Mouse (Mus musculus) embryonic fibroblast, embryonic 13.5 days (primary cell): ENCODE measurements around the gene Mtor. TPM values are rescaled to one million over a fixed set of nuclear protein-coding genes. Genes with fewer than 3 reads are reported as not detected.
A peak's percentile ranks its signal among the peaks of the same experiment; 100 is the strongest.

Experiments used
- H3K27ac ChIP-seq: 2 replicates; pipeline ENCODE4 v1.5.1; 2012; ENCODE audit warnings: low read length, control low read depth, inconsistent platforms; ENCODE audit not compliant: insufficient read depth
- H3K4me1 ChIP-seq: 2 replicates; pipeline ENCODE4 v1.6.1; 2011; ENCODE audit warnings: low read length; ENCODE audit not compliant: control insufficient read depth, insufficient read depth
- H3K4me3 ChIP-seq: 2 replicates; pipeline ENCODE4 v1.5.1; 2011; ENCODE audit warnings: mild to moderate bottlenecking, control low read depth, low read length; ENCODE audit not compliant: insufficient read depth
- CTCF ChIP-seq: IDR thresholded peaks from 2 replicates; pipeline ENCODE4 v1.5.1; 2011; ENCODE audit warnings: mild to moderate bottlenecking, control low read depth, low read length, moderate library complexity, borderline replicate concordance; ENCODE audit not compliant: insufficient read depth
- POLR2A ChIP-seq: IDR thresholded peaks from 2 replicates; pipeline ENCODE4 v1.6.1; 2011; ENCODE audit warnings: low read depth, mild to moderate bottlenecking, control low read depth, low read length, moderate library complexity
- polyA plus RNA-seq: library from polyadenylated mRNA; stranded (reverse); fragments of >200 nt; gene quantifications from 2 replicates; pipeline ENCODE4 v1.2.4, GENCODE M21; 2011; ENCODE audit warnings: low read depth; ENCODE audit not compliant: missing spikeins, insufficient read length

Mtor gene
- polyA plus RNA-seq, result 17.7 and 19.1 TPM in 2 replicates

DNA sequence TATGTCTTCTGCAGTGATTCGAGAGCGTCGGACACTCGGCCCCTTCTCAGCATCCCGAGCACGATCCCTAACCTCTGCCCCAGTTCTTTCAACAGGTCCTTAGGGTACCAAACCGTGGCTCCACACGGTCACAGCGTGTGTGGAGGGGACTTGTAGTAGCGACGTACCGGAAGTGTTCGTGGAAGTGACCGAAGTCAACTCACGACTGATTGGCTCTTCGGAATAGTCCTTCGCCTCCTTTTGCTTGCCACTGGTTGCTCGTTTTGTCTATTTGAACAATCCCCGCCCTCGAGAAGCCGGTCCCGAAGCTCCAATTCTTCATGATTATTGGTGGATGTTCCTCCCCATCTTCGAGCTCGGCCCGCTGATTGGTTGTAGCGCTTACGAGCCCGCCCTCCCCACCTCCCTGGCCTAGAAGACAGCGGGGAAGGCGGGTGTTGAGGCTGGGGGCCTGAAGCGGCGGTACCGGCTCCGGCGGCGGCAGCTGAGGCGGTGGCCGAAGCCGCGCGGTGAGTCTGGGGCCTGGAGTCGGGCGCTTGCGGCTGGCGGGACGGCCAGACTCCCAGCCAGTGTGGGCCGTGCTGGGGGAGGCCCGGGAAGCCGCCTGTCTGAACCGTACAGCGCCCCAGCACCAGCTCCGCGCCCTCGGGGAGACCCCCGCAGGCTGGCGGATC lies at the start of gene Mtor:
TSS of gene Mtor (plus strand) at position 433 of the 674 bp plus-strand sequence.
- peak; percentile 92 for TF ChIP-seq POLR2A
- no peak for TF ChIP-seq CTCF
- Histone ChIP-seq H3K4me3 (peak within 1 kb of the TSS; percentile 84), H3K4me1 (no peaks in the 10 kb centered on the region), H3K27ac (0 out of 2 replicates have a peak within 1 kb of the TSS, but pooled peaks have one; percentile 6)

DNA sequence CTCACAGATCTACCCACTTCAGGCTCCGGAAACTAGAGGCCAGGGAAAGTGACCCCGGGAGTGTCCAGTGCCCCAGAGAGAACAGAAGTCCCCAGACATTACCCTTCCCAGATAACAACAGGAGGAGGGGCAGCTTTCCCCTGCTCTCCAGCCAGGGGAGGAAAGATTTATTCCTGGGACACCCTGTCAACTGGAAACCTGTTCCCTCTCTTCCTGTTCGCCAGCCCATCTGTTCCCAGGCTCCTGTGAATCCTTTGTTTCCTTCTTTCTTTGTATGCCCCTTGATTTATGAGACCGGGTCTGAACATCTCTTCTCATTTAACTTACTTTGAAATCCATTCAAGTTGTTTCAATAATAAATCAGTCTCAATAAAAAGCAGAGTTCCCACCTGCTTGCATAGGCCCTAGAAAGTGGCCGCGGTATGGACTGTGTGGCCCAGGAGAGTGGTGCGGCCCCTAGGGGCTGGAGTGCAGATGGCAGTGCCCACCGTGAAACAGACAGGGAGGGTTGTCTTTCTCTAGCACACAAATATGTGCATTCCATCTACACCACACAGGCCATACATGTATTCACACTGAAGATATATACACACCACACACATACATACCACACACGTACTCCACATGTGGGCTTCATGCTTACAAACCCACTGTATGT lies 48.8 kb upstream of the Mtor start:
- Histone ChIP-seq H3K4me1 (no peaks in the 10 kb centered on the region), H3K4me3 (no peak overlapping the region), H3K27ac (no peak overlapping the region)
- TF ChIP-seq POLR2A (no peak), CTCF (no peak)

DNA sequence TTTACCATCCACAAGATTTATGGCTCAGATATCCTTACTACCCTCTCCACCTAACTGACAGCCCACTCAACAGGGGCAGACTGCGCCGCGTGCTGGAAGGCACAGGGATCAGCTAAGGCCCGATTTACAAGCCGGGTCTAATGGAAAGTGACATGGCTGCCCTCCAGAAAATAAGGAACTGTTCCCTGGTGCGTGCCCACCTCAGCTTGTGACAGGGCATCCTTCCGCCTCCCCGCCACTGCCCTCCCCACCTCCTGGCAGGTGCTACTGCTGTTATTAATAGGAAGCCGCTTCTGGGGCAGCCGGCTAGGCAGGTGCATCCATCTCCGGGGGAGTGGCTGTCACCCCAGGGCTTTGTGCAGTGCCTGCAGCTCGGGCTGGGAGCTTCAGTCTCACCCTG lies 45.0 kb upstream of the Mtor start:
- TF ChIP-seq CTCF (no peak), POLR2A (no peak)
- no peak overlapping the region for H3K4me3 ChIP-seq
- no peak overlapping the region for H3K27ac ChIP-seq
- H3K4me1 ChIP-seq, result no peaks in the 10 kb centered on the region; the same call in 1 of the 2 replicates

DNA sequence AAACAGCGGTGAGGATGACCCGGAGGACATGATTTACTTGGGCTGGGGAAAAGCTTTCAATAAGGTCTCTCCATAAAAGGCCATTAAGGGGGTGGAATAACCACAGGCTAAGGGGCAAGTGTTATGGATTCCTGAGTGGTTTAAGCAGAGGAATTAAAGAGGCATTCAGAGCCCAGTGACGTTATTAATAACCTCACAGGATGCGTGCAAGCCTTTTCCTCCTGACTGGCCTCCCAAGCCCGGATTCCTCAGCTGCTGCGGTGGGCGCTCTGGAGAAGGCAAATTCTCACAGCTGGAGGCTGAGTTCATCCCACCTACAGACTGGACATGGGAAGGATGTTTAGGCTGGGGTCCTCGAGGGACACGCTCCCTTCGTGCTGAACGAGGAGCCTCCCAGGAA lies 43.7 kb upstream of the Mtor start:
- TF ChIP-seq CTCF (no peak), POLR2A (no peak)
- no peaks in the 10 kb centered on the region; the same call in 1 of the 2 replicates for H3K4me1 ChIP-seq
- H3K27ac ChIP-seq, result no peak overlapping the region
- no peak overlapping the region for H3K4me3 ChIP-seq

DNA sequence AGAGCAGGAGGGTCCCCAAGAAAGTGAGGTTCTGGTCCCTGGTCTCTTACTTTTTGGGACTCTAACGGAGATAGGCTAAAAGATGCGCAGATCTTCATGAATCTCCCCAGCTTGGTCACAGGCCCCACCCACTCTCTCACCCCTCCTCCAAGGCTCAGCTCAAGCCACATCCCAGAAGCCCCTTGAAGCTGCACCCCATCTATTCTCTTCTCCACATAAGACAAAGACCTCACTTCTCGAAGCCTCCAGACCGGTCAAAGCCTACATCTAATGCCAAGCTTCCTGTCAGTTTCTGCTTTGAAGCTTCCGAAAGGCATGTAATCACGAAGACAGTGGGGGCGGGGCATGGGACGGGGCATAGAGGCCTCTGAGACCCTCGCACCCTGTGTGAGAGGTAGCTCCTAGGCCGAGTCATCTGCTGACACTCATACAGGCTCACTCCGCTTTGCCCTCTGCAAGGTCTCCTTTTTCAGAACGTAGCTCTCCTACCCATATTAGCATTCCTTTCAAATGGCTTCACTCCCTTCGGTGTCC lies 43.1 kb upstream of the Mtor start:
- Histone ChIP-seq H3K27ac (no peak overlapping the region), H3K4me1 (no peaks in the 10 kb centered on the region; the same call in 1 of the 2 replicates), H3K4me3 (no peak overlapping the region)
- TF ChIP-seq POLR2A, result no peak
- no peak for TF ChIP-seq CTCF

DNA sequence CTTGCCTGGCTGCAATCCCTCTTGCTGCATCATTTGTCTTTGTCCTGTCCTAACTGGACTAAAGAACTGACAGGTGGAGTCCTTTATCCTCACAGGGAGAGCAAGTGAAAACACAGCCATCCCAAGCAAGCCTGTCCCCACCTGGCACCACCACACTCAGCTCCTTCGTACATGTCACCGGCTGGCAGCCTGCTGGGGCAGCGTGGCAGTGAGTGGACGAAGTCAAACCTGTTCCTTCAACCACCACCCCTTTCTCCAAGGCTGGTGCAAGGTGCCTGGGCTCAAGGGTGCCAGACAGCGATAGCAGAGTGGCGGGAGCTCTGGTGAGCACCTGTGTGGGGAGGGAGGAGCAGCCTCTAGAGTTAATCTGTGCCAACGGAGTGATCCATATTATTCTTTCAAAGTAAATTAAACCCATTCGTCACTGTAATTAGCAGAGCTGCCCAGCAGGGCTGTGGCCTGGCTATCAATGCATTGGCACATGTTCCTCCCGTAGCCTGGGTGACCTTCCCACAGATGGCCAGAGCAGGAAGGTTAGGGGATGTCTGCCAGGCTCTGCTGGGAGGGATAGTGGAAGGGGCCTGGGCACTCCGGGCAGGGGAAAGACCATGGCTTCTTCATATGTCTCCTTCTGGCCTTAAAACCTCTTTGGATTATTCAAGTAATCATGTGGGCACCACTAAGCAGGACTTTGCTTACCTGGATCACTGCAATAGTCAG lies 40.0 kb upstream of the Mtor start:
- TF ChIP-seq CTCF (no peak), POLR2A (no peak)
- Histone ChIP-seq H3K4me3 (no peak overlapping the region), H3K27ac (no peak overlapping the region), H3K4me1 (no peaks in the 10 kb centered on the region; the same call in 1 of the 2 replicates)

DNA sequence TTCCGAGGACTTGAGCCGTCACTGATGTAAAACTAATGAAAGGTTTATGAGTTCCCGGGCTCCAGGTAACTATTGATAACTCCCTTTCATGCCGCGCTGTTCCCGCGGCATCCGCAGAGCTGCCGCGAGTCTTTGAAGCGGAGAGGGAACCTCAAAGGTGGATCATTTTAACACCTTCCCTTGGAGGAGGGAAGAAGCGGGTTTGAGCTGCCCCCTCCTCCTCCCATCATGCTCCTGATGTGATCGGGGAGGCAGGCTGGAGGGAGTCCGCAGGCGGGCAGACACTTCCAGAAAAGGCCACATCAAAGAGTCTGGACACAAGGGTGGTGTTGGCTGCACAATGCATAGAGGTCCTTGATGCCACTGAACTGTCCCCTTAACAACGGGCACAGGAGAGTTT lies 32.8 kb upstream of the Mtor start:
- Histone ChIP-seq H3K4me1 (no peaks in the 10 kb centered on the region), H3K27ac (no peak overlapping the region), H3K4me3 (no peak overlapping the region)
- TF ChIP-seq POLR2A (no peak), CTCF (no peak)

DNA sequence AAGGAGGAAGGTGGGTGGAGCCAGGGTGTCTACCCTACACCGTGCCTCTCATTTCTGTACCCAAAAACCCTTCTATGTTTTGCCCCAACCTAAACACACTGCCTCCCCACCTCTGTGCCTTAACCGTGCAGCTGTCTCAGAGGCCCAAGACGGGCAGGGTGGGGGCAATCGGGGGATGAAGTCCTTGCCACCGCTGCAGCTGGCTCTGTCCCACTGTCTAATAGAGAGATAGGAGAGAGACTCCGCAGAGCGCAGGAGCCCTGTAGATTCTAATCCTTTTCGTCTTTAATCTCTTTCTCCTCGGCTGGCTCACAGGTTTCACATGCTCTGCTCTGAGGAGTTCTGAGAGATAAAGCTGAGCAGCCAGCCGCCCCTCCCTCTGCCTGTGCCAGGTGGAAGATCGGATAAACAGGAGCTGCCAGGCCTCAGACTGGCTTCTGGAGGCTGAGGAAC lies 31.3 kb upstream of the Mtor start:
- Histone ChIP-seq H3K4me3 (no peak overlapping the region), H3K27ac (no peak overlapping the region), H3K4me1 (no peaks in the 10 kb centered on the region)
- TF ChIP-seq POLR2A (no peak), CTCF (no peak)

DNA sequence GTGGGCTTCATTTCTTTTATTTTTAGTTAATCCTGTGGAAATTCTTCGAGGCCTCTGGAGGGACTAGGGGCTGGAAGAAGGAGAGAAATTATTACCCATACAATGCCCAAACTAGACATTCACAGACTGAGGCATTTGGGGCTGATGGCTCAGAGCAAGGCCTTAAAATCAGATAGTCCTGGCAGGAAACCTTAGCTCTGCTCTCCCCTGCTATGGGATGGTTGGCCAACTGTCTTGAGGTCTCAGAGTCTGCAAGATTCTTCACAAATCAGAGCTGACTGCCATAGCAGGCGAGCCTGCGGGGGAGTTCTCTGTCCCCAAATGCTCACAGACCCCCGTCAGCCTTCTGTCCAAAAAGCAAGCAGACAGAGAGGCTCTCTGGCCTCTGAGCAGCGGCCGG lies 30.9 kb upstream of the Mtor start:
- no peak for TF ChIP-seq CTCF
- TF ChIP-seq POLR2A, result no peak
- H3K4me3 ChIP-seq, result no peak overlapping the region
- H3K4me1 ChIP-seq, result no peaks in the 10 kb centered on the region
- H3K27ac ChIP-seq, result no peak overlapping the region
